Mouse (Mus musculus) testis, adult 2 months (tissue): ENCODE measurements at regions not wholly inside any gene's neighbourhood (a gene's known extent, or its start where the extent isn't known, plus 50 kb on each side); places are given as distances from the start of the nearest gene placed in this dataset.

Experiments used
- H3K27ac ChIP-seq: fragments of 200-500 bp; 2 replicates; pipeline ENCODE4 v1.5.1; 2012; ENCODE audit warnings: low read depth, low read length; ENCODE audit not compliant: control insufficient read depth, insufficient read depth
- H3K27me3 ChIP-seq: fragments of 200-500 bp; 2 replicates; pipeline ENCODE4 v1.6.1; 2012; ENCODE audit warnings: mild to moderate bottlenecking, low read length, moderate library complexity; ENCODE audit not compliant: control insufficient read depth, insufficient read depth
- H3K36me3 ChIP-seq: fragments of 200-500 bp; 2 replicates; pipeline ENCODE4 v1.6.1; 2012; ENCODE audit warnings: mild to moderate bottlenecking, low read length; ENCODE audit not compliant: control insufficient read depth, insufficient read depth
- H3K4me1 ChIP-seq: fragments of 200-500 bp; 2 replicates; pipeline ENCODE4 v1.6.1; 2012; ENCODE audit warnings: low read length; ENCODE audit not compliant: control insufficient read depth, insufficient read depth
- H3K4me3 ChIP-seq: fragments of 200-500 bp; 2 replicates; pipeline ENCODE4 v1.5.1; 2012; ENCODE audit warnings: low read depth, mild to moderate bottlenecking, low read length, moderate library complexity, mixed read lengths; ENCODE audit not compliant: control insufficient read depth
- CTCF ChIP-seq: fragments of 200-500 bp; IDR thresholded peaks from 2 replicates; pipeline ENCODE4 v1.5.1; 2012; ENCODE audit warnings: low read depth, mild to moderate bottlenecking, inconsistent platforms, low read length, moderate library complexity; ENCODE audit not compliant: control insufficient read depth, insufficient read depth, insufficient replicate concordance
- POLR2A ChIP-seq: fragments of 200-500 bp; IDR thresholded peaks from 2 replicates; pipeline ENCODE4 v1.6.1; 2012; ENCODE audit warnings: low read depth, mild to moderate bottlenecking, inconsistent platforms, low read length, moderate library complexity; ENCODE audit not compliant: control insufficient read depth

- Histone ChIP-seq H3K27ac (no peak overlapping the region), H3K4me3 (no peak overlapping the region), H3K36me3 (no peaks in the 10 kb centered on the region), H3K4me1 (no peaks in the 10 kb centered on the region), H3K27me3 (no peaks in the 10 kb centered on the region)
- TF ChIP-seq POLR2A (no peak), CTCF (no peak)
Observed at GRCm38 (mm10) chr3:52703751-52704150, 313.3 kb downstream of the Cog6 start.

GRCm38 (mm10) chr3:52702962-52703361, 314.1 kb downstream of the Cog6 start:
- no peak overlapping the region for H3K4me3 ChIP-seq
- no peak for TF ChIP-seq POLR2A
- H3K36me3 ChIP-seq, result no peaks in the 10 kb centered on the region
- no peaks in the 10 kb centered on the region for H3K27me3 ChIP-seq
- no peak overlapping the region for H3K27ac ChIP-seq
- H3K4me1 ChIP-seq, result no peaks in the 10 kb centered on the region

- H3K27ac ChIP-seq, result no peak overlapping the region
- no peaks in the 10 kb centered on the region for H3K4me1 ChIP-seq
- no peaks in the 10 kb centered on the region for H3K36me3 ChIP-seq
- no peaks in the 10 kb centered on the region for H3K27me3 ChIP-seq
- TF ChIP-seq POLR2A, result no peak
- TF ChIP-seq CTCF, result no peak
- no peak overlapping the region for H3K4me3 ChIP-seq
Observed at GRCm38 (mm10) chr3:52701601-52702000, 315.4 kb downstream of the Cog6 start.

GRCm38 (mm10) chr3:52693813-52694212, 323.2 kb downstream of the Cog6 start:
- H3K4me3 ChIP-seq, result no peak overlapping the region
- H3K36me3 ChIP-seq, result no peaks in the 10 kb centered on the region
- H3K4me1 ChIP-seq, result no peaks in the 10 kb centered on the region
- no peaks in the 10 kb centered on the region for H3K27me3 ChIP-seq
- no peak overlapping the region for H3K27ac ChIP-seq
- no peak for TF ChIP-seq CTCF
- no peak for TF ChIP-seq POLR2A

- Histone ChIP-seq H3K4me1 (no peaks in the 10 kb centered on the region; the same call in 1 of the 2 replicates), H3K36me3 (no peaks in the 10 kb centered on the region), H3K4me3 (no peak overlapping the region), H3K27ac (no peak overlapping the region), H3K27me3 (no peaks in the 10 kb centered on the region)
- TF ChIP-seq POLR2A (no peak), CTCF (no peak)
Observed at GRCm38 (mm10) chr3:52685434-52686181, 331.4 kb downstream of the Cog6 start.

- H3K36me3 ChIP-seq, result no peaks in the 10 kb centered on the region
- no peaks in the 10 kb centered on the region for H3K27me3 ChIP-seq
Observed at GRCm38 (mm10) chr3:52680824-52681388, 336.1 kb downstream of the Cog6 start.

DNA sequence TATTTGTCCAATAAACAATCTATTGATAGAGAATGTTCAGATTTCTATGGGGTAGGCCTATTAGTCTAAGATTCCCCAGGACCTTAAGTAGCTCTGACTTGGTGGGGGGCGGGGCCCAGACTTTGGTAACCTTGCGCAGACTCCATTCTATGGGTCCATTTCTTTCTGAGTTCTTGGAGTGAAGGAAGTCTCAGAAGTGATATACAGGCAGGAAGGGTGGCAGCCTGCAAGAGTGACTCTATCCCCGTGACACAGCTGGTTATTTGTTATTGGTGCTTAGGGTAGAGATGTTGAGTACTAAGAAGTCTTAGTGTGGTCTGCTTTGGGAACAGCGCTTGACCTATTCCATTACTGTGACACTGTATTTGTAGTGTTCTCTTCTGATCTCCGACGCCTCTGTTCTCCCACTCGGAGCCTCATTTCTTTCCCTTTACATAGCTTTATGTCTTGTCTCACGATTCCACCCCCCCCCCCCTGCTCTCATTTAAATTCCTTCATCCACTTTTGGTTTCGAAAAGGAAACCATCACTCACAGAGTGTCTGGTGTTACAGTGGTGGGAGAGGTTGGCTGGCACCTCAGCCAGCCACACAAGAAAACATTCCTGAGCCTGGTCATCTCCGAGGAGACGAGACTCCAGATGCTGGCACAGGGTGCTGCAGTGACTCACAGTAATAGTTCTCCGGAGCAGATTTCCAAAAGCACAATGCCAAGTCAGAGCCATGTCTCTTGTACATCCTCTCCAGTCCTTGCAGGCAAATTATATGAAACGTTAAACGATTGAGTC, 340.0 kb downstream of the Cog6 start:
- Histone ChIP-seq H3K27me3 (no peaks in the 10 kb centered on the region), H3K36me3 (no peaks in the 10 kb centered on the region), H3K4me3 (no peak overlapping the region), H3K27ac (no peak overlapping the region), H3K4me1 (no peaks in the 10 kb centered on the region)
- TF ChIP-seq POLR2A, result no peak

More at GRCm38 (mm10) chr3:52680824-52681388, 336.1 kb downstream of the Cog6 start:
- Histone ChIP-seq H3K27ac (no peak overlapping the region), H3K4me1 (no peaks in the 10 kb centered on the region), H3K4me3 (no peak overlapping the region)
- TF ChIP-seq POLR2A, result no peak
- TF ChIP-seq CTCF, result no peak
